Mouse (Mus musculus) small intestine, adult 2 months (tissue): ENCODE measurements around the gene Cacna1i.

ENCODE experiments used
- CTCF ChIP-seq: fragments of 200-500 bp; IDR thresholded peaks from 2 replicates; pipeline ENCODE4 v1.5.1; 2012; ENCODE audit warnings: low read depth, mild to moderate bottlenecking, control low read depth, inconsistent platforms, low read length, moderate library complexity, mixed read lengths; ENCODE audit not compliant: insufficient replicate concordance, insufficient read length; ENCODE audit errors: extremely low read depth
- POLR2A ChIP-seq: fragments of 200-500 bp; IDR thresholded peaks from 2 replicates; pipeline ENCODE4 v1.6.1; 2012; ENCODE audit warnings: low read depth, mild to moderate bottlenecking, control low read depth, inconsistent platforms, low read length, moderate library complexity

DNA sequence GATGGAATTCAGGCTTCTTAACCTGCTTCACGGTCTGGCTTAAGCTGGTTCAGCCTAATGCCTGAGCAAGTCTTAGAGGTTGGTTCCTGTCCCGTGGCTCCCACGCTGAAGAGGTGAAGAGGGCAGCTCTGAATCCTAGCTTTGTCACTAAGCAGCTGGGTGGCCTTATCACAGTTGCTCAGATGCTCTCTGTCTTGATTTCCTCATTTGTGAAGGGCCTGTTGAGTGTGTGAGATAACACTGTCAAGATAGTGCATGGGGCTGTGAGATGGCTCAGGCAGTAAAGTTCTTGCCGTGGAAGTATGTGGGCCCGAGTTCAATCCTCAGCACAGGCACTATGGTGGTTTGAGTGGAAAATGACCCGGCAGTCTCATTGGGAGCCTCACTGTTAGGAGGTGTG lies 153.2 kb downstream of the Cacna1i start:
- TF ChIP-seq POLR2A (no peak), CTCF (no peak)
